ENCODE assay signal across 38 mouse cellular contexts in genomic region chr5:121014496-121014895, GRCm38 (mm10). TPM values are rescaled to one million over a fixed set of nuclear protein-coding genes. Genes with fewer than 3 reads are reported as not detected.
"Had no signal": no experiment of that assay in that cellular context is flagged by ENCODE, and none has a peak within 500 bp of the region (broad histone marks: within the 10 kb centered on the region; RNA-seq: fewer than 3 reads in every experiment).

No protein-coding gene starts in this region.

- H3K9me3 ChIP-seq: heart, embryonic 10.5 days; heart, embryonic 12.5 days; heart, embryonic 13.5 days; heart, embryonic 15.5 days; hindbrain, embryonic 10.5 days; hindbrain, embryonic 12.5 days; hindbrain, embryonic 15.5 days; intestine, embryonic 15.5 days; kidney, embryonic 15.5 days had no signal

- H3K27ac ChIP-seq: heart, embryonic 10.5 days; heart, embryonic 13.5 days; heart, embryonic 15.5 days; hindbrain, embryonic 10.5 days; hindbrain, embryonic 14.5 days; hindbrain, embryonic 15.5 days; hindbrain, postnatal 0 days; intestine, embryonic 15.5 days; kidney, embryonic 15.5 days; kidney, postnatal 0 days; layer of hippocampus, adult 2 months had no signal

- H3K9ac ChIP-seq: heart, embryonic 12.5 days; heart, embryonic 13.5 days; heart, embryonic 15.5 days; hindbrain, embryonic 12.5 days; hindbrain, embryonic 14.5 days; hindbrain, embryonic 15.5 days; intestine, embryonic 15.5 days; kidney, embryonic 15.5 days had no signal

- H3K4me2 ChIP-seq: heart, embryonic 11.5 days; heart, embryonic 12.5 days; heart, embryonic 13.5 days; heart, embryonic 15.5 days; hindbrain, embryonic 12.5 days; hindbrain, embryonic 14.5 days; hindbrain, embryonic 15.5 days; intestine, embryonic 15.5 days; kidney, embryonic 15.5 days had no signal

- H3K4me3 ChIP-seq: heart, embryonic 10.5 days; heart, embryonic 12.5 days; heart, embryonic 13.5 days; heart, embryonic 15.5 days; hindbrain, embryonic 10.5 days; hindbrain, embryonic 12.5 days; hindbrain, embryonic 15.5 days; intestine, embryonic 15.5 days; kidney, embryonic 15.5 days; layer of hippocampus, adult 2 months; left cerebral cortex, adult 2 months had no signal

- H3K4me1 ChIP-seq: heart, embryonic 10.5 days; heart, embryonic 12.5 days; heart, embryonic 13.5 days; heart, embryonic 15.5 days; intestine, embryonic 15.5 days; kidney, embryonic 15.5 days had no signal

- ATAC-seq: hindbrain, postnatal 0 days; inflammation-experienced regulatory T-cells, adult 6 months; intestine, embryonic 15.5 days; intestine, embryonic 16.5 days; intestine, postnatal 0 days had no signal

- H3K27me3 ChIP-seq: hindbrain, embryonic 12.5 days; hindbrain, embryonic 15.5 days had no signal

- DNase-seq: heart, postnatal 10 days; heart, postnatal 14 days; heart, postnatal 36 days; heart, postnatal 4 days; kidney, adult 11 months; kidney, adult 18-20 months; kidney, adult 2 months; kidney, adult 8-10 months; kidney, adult 9 months; kidney, postnatal 10 days; kidney, postnatal 14 days; kidney, postnatal 25 days; kidney, postnatal 36 days; kidney, postnatal 4 days; layer of hippocampus, postnatal 36 days had no signal

- H3K36me3 ChIP-seq: heart, embryonic 10.5 days; heart, embryonic 12.5 days; heart, embryonic 13.5 days; heart, embryonic 15.5 days; hindbrain, embryonic 10.5 days; hindbrain, embryonic 12.5 days; hindbrain, embryonic 15.5 days; intestine, embryonic 15.5 days; kidney, embryonic 15.5 days had no signal

RNA-seq across cellular contexts. Expression of gene Rph3a, which starts 4.6 kb away (rescaled TPM):
- total RNA-seq: heart, postnatal 10 days; heart, postnatal 14 days; heart, postnatal 36 days; hematopoietic stem cell, adult 5-6 weeks had no signal
- polyA plus RNA-seq: heart, embryonic 10.5 days; heart, embryonic 11.5 days; heart, embryonic 12.5 days; heart, embryonic 13.5 days; heart, embryonic 14.5 days; heart, embryonic 15.5 days; heart, embryonic 16.5 days; heart, postnatal 0 days; inflammation-experienced regulatory T-cells, adult 6 months; kidney, embryonic 14.5 days had no signal
